Mouse (Mus musculus): ENCODE results near the gene Nosip. TPM values are rescaled to one million over a fixed set of nuclear protein-coding genes. Genes with fewer than 3 reads are reported as not detected.
"Not testable (repeated sequence)": the region's sequence is repeated elsewhere in the genome, so short reads cannot be mapped to it uniquely, and the experiment has no call there.

Gene Nosip
- polyA plus RNA-seq, 1 experiment, result 24.3 TPM

- peak overlapping the region; percentile 95 for H3K27ac ChIP-seq (replicated peaks; ENCODE audit: low read depth, low read length)
- peak overlapping the region; percentile 22; the same call in 1 of the 2 replicates for H3K4me3 ChIP-seq (ENCODE audit: insufficient read depth, low read depth, low read length)
- H3K4me1 ChIP-seq (ENCODE audit: control insufficient read depth, insufficient read depth, insufficient read length, low read length), result peaks cover 10% of the 10 kb centered on the region
Measured at GRCm38 (mm10) chr7:45083300-45083890, 21.2 kb downstream of the Nosip start.

DNA sequence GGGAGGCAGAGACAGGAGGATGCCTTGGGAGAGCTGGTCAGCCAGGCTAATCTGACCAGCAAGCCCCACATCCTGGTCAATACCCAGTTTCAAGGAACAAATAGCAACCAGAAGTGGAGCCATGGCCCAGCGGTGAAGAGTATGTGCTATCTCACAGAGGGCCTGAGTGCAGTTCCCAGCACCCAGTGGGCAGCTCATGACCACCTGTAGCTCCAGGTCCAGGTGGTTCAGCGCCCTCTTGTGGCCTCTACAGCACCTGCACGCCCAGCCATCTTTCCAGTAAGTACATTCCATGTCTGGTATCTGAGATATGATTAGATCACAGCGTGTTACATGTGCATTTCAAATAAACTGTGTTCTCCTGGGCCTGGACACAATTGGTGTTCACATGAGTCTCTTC, 23.9 kb downstream of the Nosip start:
- Histone ChIP-seq H3K4me1 (ENCODE audit: control insufficient read depth, insufficient read depth, insufficient read length, low read length) (peaks cover 10% of the 10 kb centered on the region), H3K4me3 (ENCODE audit: insufficient read depth, low read depth, low read length) (no peak overlapping the region), H3K27ac (replicated peaks; ENCODE audit: low read depth, low read length) (no peak overlapping the region)

DNA sequence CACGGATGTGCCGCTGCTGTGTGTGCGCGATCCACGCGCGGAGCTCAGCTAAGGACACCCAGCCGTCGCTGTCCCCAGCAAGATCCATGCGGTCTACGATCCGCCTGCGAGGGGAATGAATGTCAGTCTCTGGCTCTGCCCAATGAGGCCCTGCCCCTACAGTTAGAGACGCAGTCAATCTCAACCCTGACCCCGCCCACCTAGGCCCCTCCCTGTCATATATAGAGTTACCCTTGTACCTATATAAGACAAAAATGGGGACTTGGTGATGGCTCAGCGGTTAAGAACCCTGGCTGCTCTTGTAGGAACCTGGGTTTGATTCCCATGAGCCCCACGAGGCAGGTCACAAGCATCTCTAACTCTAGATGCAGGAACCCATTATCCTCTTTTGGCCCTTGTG, 26.4 kb downstream of the Nosip start:
- Histone ChIP-seq H3K4me1 (ENCODE audit: control insufficient read depth, insufficient read depth, insufficient read length, low read length) (peaks cover 5% of the 10 kb centered on the region; the same call in 1 of the 2 replicates), H3K4me3 (ENCODE audit: insufficient read depth, low read depth, low read length) (no peak overlapping the region), H3K27ac (replicated peaks; ENCODE audit: low read depth, low read length) (no peak overlapping the region)

DNA sequence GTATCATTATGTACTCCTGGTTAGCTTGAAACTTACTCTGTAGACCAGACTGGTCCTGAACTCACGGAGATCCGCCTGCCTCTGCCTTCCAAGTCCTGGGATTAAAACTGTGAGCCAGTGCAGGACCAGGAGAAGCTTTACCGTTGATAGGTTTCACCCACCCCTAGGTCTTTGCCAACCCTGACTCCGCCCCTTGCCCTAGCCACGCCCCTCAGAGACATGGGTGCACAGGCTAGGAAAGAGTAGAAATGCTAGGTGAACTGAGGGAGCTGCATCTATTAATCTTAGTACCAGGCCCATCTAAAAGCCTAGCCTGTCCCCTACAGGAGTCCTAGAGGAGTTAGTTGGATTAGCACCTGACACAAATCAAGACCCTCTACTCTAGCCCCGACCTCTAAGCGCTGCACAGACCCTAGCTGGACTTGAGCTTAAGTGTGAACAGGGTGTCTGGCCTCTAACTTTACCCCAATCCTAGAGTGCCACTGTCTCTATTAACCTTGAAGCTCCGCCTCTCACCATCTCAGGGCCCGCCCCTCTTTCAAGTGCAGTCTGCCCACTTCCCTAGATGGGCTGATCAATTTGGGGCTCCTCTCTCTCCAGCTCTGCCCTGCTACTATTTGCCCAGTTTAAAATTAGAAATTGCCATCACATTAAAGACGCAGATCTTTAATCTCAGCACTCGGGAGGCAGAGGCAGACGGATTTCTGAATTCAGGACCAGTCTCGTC, 28.2 kb downstream of the Nosip start:
- Histone ChIP-seq H3K4me3 (ENCODE audit: insufficient read depth, low read depth, low read length) (peak overlapping the region; percentile 40; the same call in 1 of the 2 replicates), H3K27ac (replicated peaks; ENCODE audit: low read depth, low read length) (no peak overlapping the region), H3K4me1 (ENCODE audit: control insufficient read depth, insufficient read depth, insufficient read length, low read length) (peaks cover 5% of the 10 kb centered on the region; the same call in 1 of the 2 replicates)

- Histone ChIP-seq H3K4me1 (ENCODE audit: control insufficient read depth, insufficient read depth, insufficient read length, low read length) (peaks cover 5% of the 10 kb centered on the region; the same call in 1 of the 2 replicates), H3K4me3 (ENCODE audit: insufficient read depth, low read depth, low read length) (peak overlapping the region; percentile 40), H3K27ac (replicated peaks; ENCODE audit: low read depth, low read length) (no peak overlapping the region)
Measured at GRCm38 (mm10) chr7:45091001-45091990, 29.1 kb downstream of the Nosip start.

GRCm38 (mm10) chr7:45092048-45092447, 29.8 kb downstream of the Nosip start, which contains the start of gene Rcn3:
Gene Rcn3, minus strand, starts transcription at chr7:45092221.
- no peak within 1 kb of the TSS for H3K27ac ChIP-seq (replicated peaks; ENCODE audit: low read depth, low read length)
- peak within 1 kb of the TSS; percentile 40 for H3K4me3 ChIP-seq (ENCODE audit: insufficient read depth, low read depth, low read length)
- peaks cover 5% of the 10 kb centered on the region; the same call in 1 of the 2 replicates for H3K4me1 ChIP-seq (ENCODE audit: control insufficient read depth, insufficient read depth, insufficient read length, low read length)

DNA sequence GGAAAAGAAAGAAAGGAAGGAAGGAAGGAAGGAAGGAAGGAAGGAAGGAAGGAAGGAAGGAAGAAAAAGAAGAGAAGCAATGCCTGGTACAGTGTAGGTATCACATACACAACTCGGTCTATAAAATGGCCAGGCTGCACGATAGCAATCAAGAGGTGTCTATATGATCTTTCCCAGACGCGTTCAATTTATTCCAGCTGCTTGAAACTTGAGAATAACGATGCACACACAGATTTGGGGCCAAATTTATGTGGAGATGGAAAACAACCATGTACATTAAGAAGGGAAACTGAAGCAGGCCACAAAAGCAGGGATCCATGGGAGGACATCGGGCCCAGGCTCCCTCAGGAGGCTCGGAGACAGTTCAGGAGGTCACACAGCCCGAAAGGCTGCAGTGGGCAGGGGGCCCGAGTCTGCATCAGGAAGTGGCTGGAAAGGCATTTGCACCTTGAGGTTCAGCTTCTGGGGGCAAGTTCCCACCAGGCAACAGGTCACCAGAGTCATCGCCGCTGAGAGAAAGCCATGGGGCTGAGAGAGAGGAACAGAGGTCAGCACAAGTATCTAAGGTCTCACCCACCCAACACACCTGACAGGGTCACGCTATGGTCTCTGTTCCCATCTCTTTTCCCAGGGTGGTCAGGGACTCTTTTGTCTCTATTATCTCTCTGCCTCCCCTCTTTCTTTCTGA, 30.7 kb downstream of the Nosip start:
- H3K4me3 ChIP-seq (ENCODE audit: insufficient read depth, low read depth, low read length), result no peak overlapping the region
- H3K27ac ChIP-seq (replicated peaks; ENCODE audit: low read depth, low read length), result no peak overlapping the region
- H3K4me1 ChIP-seq (ENCODE audit: control insufficient read depth, insufficient read depth, insufficient read length, low read length), result peaks cover 12% of the 10 kb centered on the region

DNA sequence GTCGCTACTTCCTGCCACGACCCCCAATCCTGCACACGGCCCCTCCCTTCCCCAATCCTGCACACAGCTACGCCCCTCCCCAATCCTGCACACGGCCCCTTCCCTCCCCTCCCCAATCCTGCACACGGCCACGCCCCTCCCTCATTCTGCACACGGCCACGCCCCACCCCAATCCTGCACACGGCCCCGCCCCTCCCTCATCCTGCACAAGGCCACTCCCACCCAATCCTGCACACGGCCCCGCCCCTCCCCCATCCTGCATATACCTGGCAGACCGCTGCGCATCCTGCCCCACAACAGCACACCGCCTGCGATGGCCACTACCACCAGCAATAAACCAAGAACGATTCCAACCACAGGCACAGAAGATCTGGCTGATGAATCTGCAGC, 31.3 kb downstream of the Nosip start:
- no peak overlapping the region for H3K4me3 ChIP-seq (ENCODE audit: insufficient read depth, low read depth, low read length)
- H3K4me1 ChIP-seq (ENCODE audit: control insufficient read depth, insufficient read depth, insufficient read length, low read length), result peaks cover 18% of the 10 kb centered on the region
- H3K27ac ChIP-seq (replicated peaks; ENCODE audit: low read depth, low read length), result no peak overlapping the region

DNA sequence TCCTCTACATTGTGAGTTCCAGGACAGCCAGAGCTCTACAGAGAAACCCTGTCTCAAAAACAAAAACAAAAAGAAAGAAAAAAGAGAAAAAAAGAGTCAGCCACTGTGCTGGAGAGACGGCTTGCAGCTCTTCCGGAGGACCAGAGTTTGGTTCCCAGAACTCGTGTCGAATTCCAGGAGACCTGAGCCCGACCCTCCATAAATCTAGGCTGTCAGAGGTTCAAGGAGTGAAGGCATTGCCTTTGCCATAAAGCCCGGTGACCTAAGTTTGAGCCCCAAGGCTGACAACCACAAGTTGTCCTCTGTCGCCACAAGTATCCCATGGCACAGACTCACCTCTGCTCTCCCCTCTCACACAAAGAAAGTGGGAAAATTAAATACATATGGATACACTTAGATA, 31.9 kb downstream of the Nosip start:
- Histone ChIP-seq H3K4me3 (ENCODE audit: insufficient read depth, low read depth, low read length) (no peak overlapping the region), H3K4me1 (ENCODE audit: control insufficient read depth, insufficient read depth, insufficient read length, low read length) (peaks cover 21% of the 10 kb centered on the region), H3K27ac (replicated peaks; ENCODE audit: low read depth, low read length) (no peak overlapping the region)

GRCm38 (mm10) chr7:45095367-45095766, 33.1 kb downstream of the Nosip start:
- Histone ChIP-seq H3K4me1 (ENCODE audit: control insufficient read depth, insufficient read depth, insufficient read length, low read length) (peaks cover 26% of the 10 kb centered on the region), H3K4me3 (ENCODE audit: insufficient read depth, low read depth, low read length) (no peak overlapping the region), H3K27ac (replicated peaks; ENCODE audit: low read depth, low read length) (peak overlapping the region; percentile 38; the same call in 1 of the 2 replicates)

DNA sequence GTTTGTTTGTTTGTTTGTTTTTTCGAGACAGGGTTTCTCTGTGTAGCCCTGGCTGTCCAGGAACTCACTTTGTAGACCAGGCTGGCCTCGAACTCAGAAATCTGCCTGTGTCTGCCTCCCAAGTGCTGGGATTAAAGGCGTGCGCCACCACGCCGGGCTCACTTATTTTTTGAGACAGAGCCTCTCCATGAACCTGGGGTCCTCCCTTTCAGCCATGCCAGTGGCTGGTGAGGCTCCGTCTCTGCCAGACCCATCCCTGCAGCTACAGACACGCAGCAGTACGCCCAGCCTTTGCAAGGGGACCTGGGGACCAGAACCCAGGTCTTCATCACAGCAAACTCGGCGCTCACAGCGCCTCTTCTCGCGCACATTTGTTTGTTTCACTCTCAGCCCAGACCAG, 33.7 kb downstream of the Nosip start:
- H3K4me3 ChIP-seq (ENCODE audit: insufficient read depth, low read depth, low read length); H3K27ac ChIP-seq (replicated peaks; ENCODE audit: low read depth, low read length): not testable (repeated sequence)
- H3K4me1 ChIP-seq (ENCODE audit: control insufficient read depth, insufficient read depth, insufficient read length, low read length), result peaks cover 30% of the 10 kb centered on the region

- H3K27ac ChIP-seq (replicated peaks; ENCODE audit: low read depth, low read length), result peak overlapping the region; percentile 68
- H3K4me3 ChIP-seq (ENCODE audit: insufficient read depth, low read depth, low read length), result no peak overlapping the region
- H3K4me1 ChIP-seq (ENCODE audit: control insufficient read depth, insufficient read depth, insufficient read length, low read length), result peaks cover 37% of the 10 kb centered on the region
Measured at GRCm38 (mm10) chr7:45097479-45097878, 35.2 kb downstream of the Nosip start.

- peak overlapping the region; percentile 45 for H3K27ac ChIP-seq (replicated peaks; ENCODE audit: low read depth, low read length)
- no peak overlapping the region for H3K4me3 ChIP-seq (ENCODE audit: insufficient read depth, low read depth, low read length)
- H3K4me1 ChIP-seq (ENCODE audit: control insufficient read depth, insufficient read depth, insufficient read length, low read length), result peaks cover 39% of the 10 kb centered on the region
Measured at GRCm38 (mm10) chr7:45098541-45099240, 36.5 kb downstream of the Nosip start.

DNA sequence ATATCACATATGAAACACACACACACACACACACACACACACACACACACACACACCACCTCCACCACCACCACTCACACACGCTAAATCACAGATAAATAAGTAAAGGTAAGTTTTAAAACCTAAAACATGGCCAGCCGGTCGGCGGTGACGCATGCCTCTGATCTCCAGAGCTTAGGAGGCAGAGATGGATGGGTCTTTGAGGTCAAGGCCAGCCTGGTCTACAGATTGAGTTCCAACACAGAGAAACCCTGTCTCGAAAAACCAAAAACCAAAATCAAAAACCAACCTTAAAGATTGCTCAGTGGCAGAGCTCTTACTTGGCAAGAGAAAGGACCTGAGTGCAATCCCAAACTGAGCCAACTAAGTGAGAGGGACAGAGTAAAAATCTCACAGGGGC, 37.8 kb downstream of the Nosip start:
- H3K4me3 ChIP-seq (ENCODE audit: insufficient read depth, low read depth, low read length), result peak overlapping the region; percentile 38
- peaks cover 43% of the 10 kb centered on the region for H3K4me1 ChIP-seq (ENCODE audit: control insufficient read depth, insufficient read depth, insufficient read length, low read length)
- peak overlapping the region; percentile 86 for H3K27ac ChIP-seq (replicated peaks; ENCODE audit: low read depth, low read length)

Data from brown adipose tissue, adult 24 weeks (tissue).